Mouse (Mus musculus) adrenal gland, postnatal 10 days (tissue): ENCODE data around the gene H2al1o. TPM values are rescaled to one million over a fixed set of nuclear protein-coding genes. Genes with fewer than 3 reads are reported as not detected.
"Not testable (repeated sequence)": the region's sequence is repeated elsewhere in the genome, so short reads cannot be mapped to it uniquely, and the experiment has no call there.

ENCODE experiments used
- DNase-seq: peaks from one replicate; pipeline ENCODE4 v3.0.0; 2021; ENCODE audit warnings: mixed read lengths
- long read RNA-seq, 2 experiments: library from polyadenylated mRNA; stranded (forward); transcript quantifications; one replicate each; pipeline ENCODE4 v2.0.0; 2021
- total RNA-seq, 2 experiments: library from RNA; stranded (reverse); gene quantifications; 2 replicates each; pipeline ENCODE4 v1.2.3; 2021

The H2al1o gene
- total RNA-seq, result not detected
- long read RNA-seq, experiment 1, result 0 reads
- long read RNA-seq, experiment 2, result 0 reads

GRCm38 (mm10) chrX:9572309-9572708 lies at the start of gene H2al1o:
Gene H2al1o (minus strand): TSS chrX:9572409.
- not testable (repeated sequence) for DNase-seq

- DNase-seq, result not testable (repeated sequence)
These were observed 25.8 kb upstream of the H2al1o start for GRCm38 (mm10) chrX:9598036-9598435.

GRCm38 (mm10) chrX:9536881-9537280 lies 35.3 kb downstream of the H2al1o start:
- no peak for DNase-seq

Other genes with a start within 250 kb of the H2al1o start
- gene H2al1k, start 221.8 kb downstream of the H2al1o start, total RNA-seq, result not detected
- gene Cybb, start 84.6 kb downstream of the H2al1o start, total RNA-seq, result 1 to 10 TPM; 8.3 to 9.3 TPM
- 100 to 1,000 TPM in 1 of 2 experiments, 10 to 100 TPM in 1; 99.8 to 106 TPM for gene Dynlt3, start 90.6 kb upstream of the H2al1o start, total RNA-seq